Mouse (Mus musculus): ENCODE measurements around the gene St8sia1.

GRCm38 (mm10) chr6:142917471-142917901 lies 46.8 kb downstream of the St8sia1 start:
- no peak for TF ChIP-seq CTCF (IDR thresholded peaks at IDR 0.05; ENCODE audit: insufficient read depth, low read length)
- TF ChIP-seq POLR2A (IDR thresholded peaks at IDR 0.05; ENCODE audit: borderline replicate concordance, extremely low read depth, low read depth, low read length), result no peak

All from lung, adult 2 months (tissue).